Mouse (Mus musculus) E14TG2a.4 (cell line): ENCODE measurements around the gene 1700011L22Rik.

Experiments used
- H3K27me3 ChIP-seq: 2 replicates; pipeline ENCODE4 v1.6.1; 2014; ENCODE audit warnings: low read length, control low read depth; ENCODE audit not compliant: insufficient read depth
- H3K36me3 ChIP-seq: 2 replicates; pipeline ENCODE4 v1.6.1; 2014; ENCODE audit warnings: low read length, control low read depth; ENCODE audit not compliant: insufficient read depth
- H3K4me1 ChIP-seq: replicated peaks from 2 replicates; pipeline ENCODE4 v1.6.1; 2014; ENCODE audit warnings: low read depth, low read length, control low read depth
- H3K4me3 ChIP-seq: replicated peaks from 2 replicates; pipeline ENCODE4 v1.5.1; 2014; ENCODE audit warnings: mild to moderate bottlenecking, low read length
- H3K9me3 ChIP-seq: 2 replicates; pipeline ENCODE4 v1.6.1; 2014; ENCODE audit warnings: low read length, control low read depth
- CTCF ChIP-seq: conservative IDR thresholded peaks from 2 replicates; pipeline ENCODE4 v1.5.1; 2014; ENCODE audit warnings: low read length
- NANOG ChIP-seq: IDR thresholded peaks from 2 replicates; pipeline ENCODE4 v1.6.1; 2014; ENCODE audit warnings: borderline replicate concordance, low read length, mixed read lengths
- POU5F1 ChIP-seq: IDR thresholded peaks from 2 replicates; pipeline ENCODE4 v1.6.1; 2014; ENCODE audit warnings: low read length, borderline replicate concordance

Gene 1700011L22Rik

GRCm38 (mm10) chr8:79261920-79262319, 13.6 kb upstream of the 1700011L22Rik start:
- TF ChIP-seq CTCF (no peak), POU5F1 (no peak), NANOG (no peak)
- H3K27me3 ChIP-seq = no peaks in the 10 kb centered on the region
- H3K4me3 ChIP-seq = no peak overlapping the region
- no peaks in the 10 kb centered on the region for H3K36me3 ChIP-seq
- no peaks in the 10 kb centered on the region for H3K4me1 ChIP-seq
- H3K9me3 ChIP-seq = 0 out of 2 replicates have a peak, but pooled peaks cover 5% of the 10 kb centered on the region

- Histone ChIP-seq H3K27me3 (no peaks in the 10 kb centered on the region), H3K9me3 (no peaks in the 10 kb centered on the region), H3K36me3 (no peaks in the 10 kb centered on the region), H3K4me1 (no peaks in the 10 kb centered on the region), H3K4me3 (no peak overlapping the region)
- TF ChIP-seq POU5F1 = no peak
- no peak for TF ChIP-seq NANOG
- TF ChIP-seq CTCF = no peak
These were observed 7.8 kb upstream of the 1700011L22Rik start for GRCm38 (mm10) chr8:79256076-79256705.

DNA sequence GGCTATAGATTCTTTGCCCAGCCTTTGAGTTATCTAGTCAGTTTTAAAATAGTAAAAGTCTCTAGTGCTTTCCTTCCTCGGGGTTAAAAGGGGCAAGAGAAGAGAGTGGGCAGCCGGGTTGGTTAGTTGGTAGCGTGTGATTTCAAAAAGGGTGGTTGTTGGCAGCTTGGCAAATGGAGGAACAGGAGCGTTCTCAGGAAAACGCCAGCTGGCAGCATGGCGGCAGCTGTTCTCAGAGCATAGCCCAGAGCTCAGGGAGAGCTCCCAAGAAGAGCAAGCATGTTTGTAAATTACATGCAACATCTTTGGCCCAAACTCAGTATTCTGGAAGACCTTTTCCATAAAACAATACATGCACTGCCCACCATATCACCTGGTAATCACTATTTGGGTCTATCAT, 5.4 kb upstream of the 1700011L22Rik start:
- H3K4me3 ChIP-seq = no peak overlapping the region
- H3K9me3 ChIP-seq = no peaks in the 10 kb centered on the region
- H3K27me3 ChIP-seq = no peaks in the 10 kb centered on the region
- no peaks in the 10 kb centered on the region for H3K36me3 ChIP-seq
- H3K4me1 ChIP-seq = no peaks in the 10 kb centered on the region
- no peak for TF ChIP-seq NANOG
- no peak for TF ChIP-seq POU5F1
- TF ChIP-seq CTCF = no peak

DNA sequence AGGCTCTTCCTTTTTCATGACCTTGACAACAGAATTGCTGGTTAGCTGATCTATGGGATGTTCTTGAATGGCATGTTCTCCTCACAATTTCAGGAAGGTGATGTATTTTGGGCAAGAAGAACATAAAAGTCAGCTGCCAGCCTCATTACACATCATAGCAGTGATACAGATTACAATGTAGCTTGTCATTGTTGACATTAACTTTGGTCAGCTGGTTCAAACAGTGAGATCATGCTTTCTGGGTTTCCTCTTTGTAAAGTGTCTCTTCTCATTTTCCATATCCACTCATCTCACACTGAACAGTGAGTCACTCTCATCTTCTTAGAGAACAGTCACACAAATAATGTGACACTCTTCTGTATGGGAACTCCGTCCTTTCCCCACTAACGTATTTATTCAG, 4.9 kb downstream of the 1700011L22Rik start:
- TF ChIP-seq NANOG (no peak), POU5F1 (no peak), CTCF (no peak)
- no peaks in the 10 kb centered on the region for H3K4me1 ChIP-seq
- H3K27me3 ChIP-seq = no peaks in the 10 kb centered on the region
- H3K4me3 ChIP-seq = no peak overlapping the region
- H3K36me3 ChIP-seq = no peaks in the 10 kb centered on the region
- no peaks in the 10 kb centered on the region for H3K9me3 ChIP-seq

DNA sequence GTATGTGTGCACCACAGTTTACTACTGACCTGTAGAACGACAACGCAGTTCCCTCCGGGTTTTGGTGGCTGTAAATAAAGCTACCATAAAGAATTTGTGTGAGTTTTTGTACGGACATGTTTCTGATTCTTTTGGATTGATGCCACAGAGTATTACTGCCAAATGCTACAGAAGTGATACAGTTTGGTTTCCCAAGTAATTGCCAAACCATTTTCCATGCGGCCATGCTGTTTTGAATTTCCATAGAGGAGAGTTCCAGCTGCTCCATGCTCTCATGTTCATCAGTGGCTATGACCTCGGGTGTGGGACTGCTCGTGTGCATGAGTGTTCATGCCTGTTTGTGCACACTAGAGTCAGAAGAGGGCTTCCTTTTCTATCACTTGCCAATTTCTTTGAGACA, 8.4 kb downstream of the 1700011L22Rik start:
- TF ChIP-seq POU5F1 (no peak), CTCF (no peak), NANOG (no peak)
- Histone ChIP-seq H3K4me3 (no peak overlapping the region), H3K9me3 (no peaks in the 10 kb centered on the region), H3K27me3 (no peaks in the 10 kb centered on the region), H3K4me1 (no peaks in the 10 kb centered on the region), H3K36me3 (no peaks in the 10 kb centered on the region)

DNA sequence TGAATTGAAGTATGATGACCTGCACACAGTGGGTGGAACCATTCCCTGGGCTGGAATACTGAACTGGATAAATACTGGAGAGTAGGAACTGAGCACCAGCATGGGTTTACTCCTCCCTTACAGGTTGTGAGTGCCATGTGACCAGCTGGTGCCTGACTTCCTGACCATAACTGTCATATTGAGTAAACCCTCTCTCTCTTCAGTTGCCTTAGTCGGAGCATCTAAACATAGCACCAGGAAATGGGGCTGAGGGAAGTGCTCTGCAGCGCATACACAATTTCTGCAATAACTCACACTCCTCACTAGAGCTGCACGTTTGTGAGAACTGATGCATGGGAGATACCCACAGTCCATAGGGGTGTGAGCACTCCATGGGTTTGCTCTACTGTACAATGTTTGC, 9.1 kb downstream of the 1700011L22Rik start:
- Histone ChIP-seq H3K4me3 (no peak overlapping the region), H3K27me3 (no peaks in the 10 kb centered on the region), H3K36me3 (no peaks in the 10 kb centered on the region), H3K4me1 (no peaks in the 10 kb centered on the region), H3K9me3 (no peaks in the 10 kb centered on the region)
- TF ChIP-seq POU5F1 (no peak), CTCF (no peak), NANOG (no peak)

GRCm38 (mm10) chr8:79229266-79229888, 19.0 kb downstream of the 1700011L22Rik start:
- H3K36me3 ChIP-seq = no peaks in the 10 kb centered on the region
- H3K27me3 ChIP-seq = no peaks in the 10 kb centered on the region
- H3K9me3 ChIP-seq = peaks cover 27% of the 10 kb centered on the region
- H3K4me3 ChIP-seq = no peak overlapping the region
- TF ChIP-seq NANOG (no peak), POU5F1 (no peak), CTCF (no peak)
- H3K4me1 ChIP-seq = peaks cover 14% of the 10 kb centered on the region

GRCm38 (mm10) chr8:79227916-79228315, 20.5 kb downstream of the 1700011L22Rik start:
- Histone ChIP-seq H3K4me3 (no peak overlapping the region), H3K9me3 (peaks cover 22% of the 10 kb centered on the region), H3K27me3 (no peaks in the 10 kb centered on the region), H3K4me1 (peaks cover 14% of the 10 kb centered on the region), H3K36me3 (no peaks in the 10 kb centered on the region)
- no peak for TF ChIP-seq POU5F1
- no peak for TF ChIP-seq CTCF
- no peak for TF ChIP-seq NANOG
